Mouse (Mus musculus): ENCODE results near the gene Acaca. TPM values are rescaled to one million over a fixed set of nuclear protein-coding genes. Genes with fewer than 3 reads are reported as not detected.

The Acaca gene
- polyA plus RNA-seq, 1 experiment from 2014 or later, result 5.5 TPM

GRCm38 (mm10) chr11:84197607-84198402, 68.3 kb downstream of the Acaca start:
- H3K36me3 ChIP-seq (ENCODE audit: insufficient read depth, low read length), result 0 out of 2 replicates have a peak, but pooled peaks cover 5% of the 10 kb centered on the region
- 95% methylated on average over 3 of the region's 3 CpGs for WGBS
- no peak for TF ChIP-seq CTCF (IDR thresholded peaks at IDR 0.05; ENCODE audit: low read depth)
- H3K9ac ChIP-seq (ENCODE audit: low read depth, low read length), result no peak overlapping the region
- no peak overlapping the region for H3K4me3 ChIP-seq (replicated peaks; ENCODE audit: low read depth, low read length)
- ATAC-seq (replicated peaks; ENCODE audit: low FRiP score, low read depth), result no peak
- H3K4me2 ChIP-seq (ENCODE audit: low read length), result no peak overlapping the region
- H3K9me3 ChIP-seq (replicated peaks; ENCODE audit: low read length), result no peaks in the 10 kb centered on the region
- H3K27ac ChIP-seq, result no peak overlapping the region
- no peaks in the 10 kb centered on the region for H3K27me3 ChIP-seq (ENCODE audit: insufficient read depth, low read length)
- H3K4me1 ChIP-seq (replicated peaks; ENCODE audit: insufficient read depth, low read length), result no peaks in the 10 kb centered on the region
- no peak for DNase-seq (ENCODE audit: low spot score)

DNA sequence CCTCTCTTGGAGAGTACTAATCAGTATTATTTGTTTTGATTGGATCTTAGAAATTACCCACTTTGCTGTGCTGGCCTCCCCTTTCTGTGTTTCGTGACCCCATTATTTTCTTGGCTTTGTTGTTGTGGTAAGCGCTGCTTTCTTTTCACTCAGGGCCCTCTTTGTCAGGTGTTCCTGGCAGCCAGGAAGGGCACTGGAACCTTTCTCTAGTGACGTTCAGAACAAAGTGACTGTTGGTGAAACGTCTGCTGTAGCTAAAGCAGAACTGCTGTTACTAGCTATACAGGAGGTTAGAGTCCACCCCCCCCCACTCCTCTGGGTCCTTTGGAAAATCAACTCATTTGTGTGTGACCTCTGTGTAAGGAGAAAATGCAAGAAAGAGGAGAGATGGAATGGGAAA, 76.3 kb downstream of the Acaca start:
- Histone ChIP-seq H3K27me3 (ENCODE audit: insufficient read depth, low read length) (no peaks in the 10 kb centered on the region), H3K9me3 (replicated peaks; ENCODE audit: low read length) (no peaks in the 10 kb centered on the region), H3K4me2 (ENCODE audit: low read length) (no peak overlapping the region), H3K4me3 (replicated peaks; ENCODE audit: low read depth, low read length) (no peak overlapping the region), H3K27ac (no peak overlapping the region), H3K36me3 (ENCODE audit: insufficient read depth, low read length) (no peaks in the 10 kb centered on the region), H3K9ac (ENCODE audit: low read depth, low read length) (no peak overlapping the region), H3K4me1 (replicated peaks; ENCODE audit: insufficient read depth, low read length) (no peaks in the 10 kb centered on the region)
- 62% methylated on average over 4 of the region's 4 CpGs for WGBS
- DNase-seq (ENCODE audit: low spot score) (no peak), ATAC-seq (replicated peaks; ENCODE audit: low FRiP score, low read depth) (no peak)
- no peak for TF ChIP-seq CTCF (IDR thresholded peaks at IDR 0.05; ENCODE audit: low read depth)

- Histone ChIP-seq H3K4me1 (replicated peaks; ENCODE audit: insufficient read depth, low read length) (no peaks in the 10 kb centered on the region), H3K9me3 (replicated peaks; ENCODE audit: low read length) (no peaks in the 10 kb centered on the region), H3K27me3 (ENCODE audit: insufficient read depth, low read length) (no peaks in the 10 kb centered on the region), H3K9ac (ENCODE audit: low read depth, low read length) (no peak overlapping the region), H3K4me3 (replicated peaks; ENCODE audit: low read depth, low read length) (no peak overlapping the region), H3K36me3 (ENCODE audit: insufficient read depth, low read length) (no peaks in the 10 kb centered on the region), H3K27ac (no peak overlapping the region), H3K4me2 (ENCODE audit: low read length) (no peak overlapping the region)
- DNase-seq (ENCODE audit: low spot score) (no peak), ATAC-seq (replicated peaks; ENCODE audit: low FRiP score, low read depth) (no peak)
- TF ChIP-seq CTCF (IDR thresholded peaks at IDR 0.05; ENCODE audit: low read depth), result no peak
- WGBS, result 92% methylated on average over 6 of the region's 6 CpGs
Measured at GRCm38 (mm10) chr11:84210876-84211275, 81.4 kb downstream of the Acaca start.

DNA sequence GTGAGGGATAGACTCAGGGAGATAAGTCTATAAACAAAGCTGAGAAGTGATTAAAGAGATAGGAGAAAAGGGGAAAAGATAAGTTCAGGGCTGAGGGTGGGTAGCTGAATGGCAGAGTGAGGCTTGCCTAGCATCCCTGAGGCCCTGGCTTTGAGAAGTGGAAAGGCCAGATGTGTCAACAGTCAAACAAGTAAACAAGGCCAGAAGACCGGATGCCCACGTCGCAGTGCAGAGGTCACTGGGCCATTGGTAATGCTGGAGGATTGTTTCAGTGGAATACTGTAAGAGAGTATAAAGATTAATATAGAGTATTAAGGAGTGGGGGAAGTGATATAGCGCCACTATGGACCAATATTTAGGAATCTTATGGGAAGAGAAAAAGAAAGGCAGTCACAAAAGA, 89.5 kb downstream of the Acaca start:
- Histone ChIP-seq H3K9ac (ENCODE audit: low read depth, low read length) (no peak overlapping the region), H3K27me3 (ENCODE audit: insufficient read depth, low read length) (no peaks in the 10 kb centered on the region), H3K9me3 (replicated peaks; ENCODE audit: low read length) (no peaks in the 10 kb centered on the region), H3K36me3 (ENCODE audit: insufficient read depth, low read length) (no peaks in the 10 kb centered on the region), H3K4me2 (ENCODE audit: low read length) (no peak overlapping the region), H3K4me3 (replicated peaks; ENCODE audit: low read depth, low read length) (no peak overlapping the region), H3K27ac (no peak overlapping the region), H3K4me1 (replicated peaks; ENCODE audit: insufficient read depth, low read length) (no peaks in the 10 kb centered on the region)
- no peak for TF ChIP-seq CTCF (IDR thresholded peaks at IDR 0.05; ENCODE audit: low read depth)
- 78% methylated on average over 4 of the region's 4 CpGs for WGBS
- no peak for ATAC-seq (replicated peaks; ENCODE audit: low FRiP score, low read depth)
- DNase-seq (ENCODE audit: low spot score), result no peak

- peak; percentile 75 for TF ChIP-seq CTCF (IDR thresholded peaks at IDR 0.05; ENCODE audit: low read depth)
- Histone ChIP-seq H3K36me3 (ENCODE audit: insufficient read depth, low read length) (no peaks in the 10 kb centered on the region), H3K27ac (no peak overlapping the region), H3K4me2 (ENCODE audit: low read length) (no peak overlapping the region), H3K27me3 (ENCODE audit: insufficient read depth, low read length) (no peaks in the 10 kb centered on the region), H3K9me3 (replicated peaks; ENCODE audit: low read length) (no peaks in the 10 kb centered on the region), H3K4me3 (replicated peaks; ENCODE audit: low read depth, low read length) (no peak overlapping the region), H3K4me1 (replicated peaks; ENCODE audit: insufficient read depth, low read length) (no peaks in the 10 kb centered on the region), H3K9ac (ENCODE audit: low read depth, low read length) (no peak overlapping the region)
- DNase-seq (ENCODE audit: low spot score) (peak; percentile 69), ATAC-seq (replicated peaks; ENCODE audit: low FRiP score, low read depth) (no peak)
Measured at GRCm38 (mm10) chr11:84243562-84243961, 114.1 kb downstream of the Acaca start.

DNA sequence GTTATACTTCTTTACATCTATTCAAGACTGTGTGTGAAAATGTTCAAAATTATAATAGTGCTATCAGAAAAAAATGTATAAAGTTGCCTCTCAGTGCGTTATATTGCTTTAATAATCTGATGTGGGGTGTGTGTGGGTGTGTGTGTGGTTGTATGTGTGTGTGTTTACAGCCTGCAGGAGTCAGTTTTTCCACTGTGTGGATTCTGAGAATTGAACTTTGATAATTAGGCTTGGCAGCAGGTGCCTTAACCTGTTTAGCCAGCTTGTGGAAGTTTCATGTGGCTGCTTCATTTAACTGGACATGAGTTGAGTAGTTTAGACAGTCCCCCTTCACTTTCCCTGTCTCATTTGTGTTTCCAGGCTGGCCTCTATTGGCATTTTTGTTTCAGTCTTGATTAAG, 117.9 kb downstream of the Acaca start:
- H3K4me1 ChIP-seq (replicated peaks; ENCODE audit: insufficient read depth, low read length), result no peaks in the 10 kb centered on the region
- 96% methylated on average over 1 of the region's 1 CpGs for WGBS

More for the DNA sequence above, 117.9 kb downstream of the Acaca start:
- Histone ChIP-seq H3K27me3 (ENCODE audit: insufficient read depth, low read length) (no peaks in the 10 kb centered on the region), H3K4me2 (ENCODE audit: low read length) (no peak overlapping the region), H3K27ac (no peak overlapping the region), H3K9ac (ENCODE audit: low read depth, low read length) (no peak overlapping the region), H3K9me3 (replicated peaks; ENCODE audit: low read length) (no peaks in the 10 kb centered on the region), H3K4me3 (replicated peaks; ENCODE audit: low read depth, low read length) (no peak overlapping the region), H3K36me3 (ENCODE audit: insufficient read depth, low read length) (peaks cover 10% of the 10 kb centered on the region; the same call in 1 of the 2 replicates)
- TF ChIP-seq CTCF (IDR thresholded peaks at IDR 0.05; ENCODE audit: low read depth), result no peak
- DNase-seq (ENCODE audit: low spot score) (no peak), ATAC-seq (replicated peaks; ENCODE audit: low FRiP score, low read depth) (no peak)

Data from kidney, postnatal 0 days (tissue).